Mouse (Mus musculus): Measurements from ENCODE around the gene F2rl2. TPM values are rescaled to one million over a fixed set of nuclear protein-coding genes. Genes with fewer than 3 reads are reported as not detected.
A peak's percentile ranks its signal among the peaks of the same experiment; 100 is the strongest.

Gene F2rl2
- polyA plus RNA-seq, 1 experiment from 2014 or later, result 1.9 TPM

DNA sequence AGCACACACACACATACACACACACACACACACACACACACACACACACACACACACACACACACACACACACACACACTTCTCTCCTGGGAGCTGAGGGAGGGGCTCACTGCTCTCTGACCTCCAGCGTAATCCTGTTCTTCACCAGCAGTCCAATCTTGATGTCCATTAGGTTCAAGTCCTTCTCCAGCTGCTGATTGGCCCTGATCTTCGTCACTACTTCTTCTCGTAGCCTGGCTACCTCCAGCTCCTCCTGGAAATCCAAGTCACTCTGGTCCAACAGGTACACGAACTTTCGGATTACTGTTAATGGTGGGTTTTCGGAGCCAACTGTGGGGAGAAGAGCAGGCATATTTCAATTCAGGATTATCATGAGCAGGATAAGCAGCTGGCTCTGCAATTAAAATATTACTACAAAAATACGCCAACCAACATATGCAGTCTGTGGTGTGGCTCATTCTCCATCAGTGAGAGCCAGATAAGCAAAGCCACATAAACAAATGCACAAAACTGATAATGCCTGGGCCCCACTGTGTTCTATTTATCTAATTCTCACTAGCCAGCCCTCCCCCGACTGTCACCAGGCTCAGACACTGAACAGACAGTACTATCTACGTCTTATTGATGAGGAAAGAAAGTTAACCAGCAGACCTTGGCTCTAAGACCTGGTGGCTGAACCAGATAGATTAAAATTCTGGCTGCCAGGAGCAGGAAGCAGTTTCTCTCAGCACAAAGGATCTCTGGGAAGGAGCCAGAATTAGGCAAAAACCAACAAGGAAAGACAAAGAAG, 25.4 kb upstream of the F2rl2 start:
- H3K9ac ChIP-seq (replicated peaks), result no peak overlapping the region
- H3K9me3 ChIP-seq (replicated peaks), result no peaks in the 10 kb centered on the region
- H3K4me3 ChIP-seq (replicated peaks), result no peak overlapping the region
- H3K27me3 ChIP-seq (replicated peaks), result no peaks in the 10 kb centered on the region
- 88% methylated on average over 9 of the region's 9 CpGs for WGBS
- no peaks in the 10 kb centered on the region for H3K36me3 ChIP-seq
- H3K4me1 ChIP-seq, result no peaks in the 10 kb centered on the region
- no peak overlapping the region for H3K27ac ChIP-seq (replicated peaks)
- no peak for ATAC-seq (ENCODE audit: low FRiP score)
- no peak overlapping the region for H3K4me2 ChIP-seq

DNA sequence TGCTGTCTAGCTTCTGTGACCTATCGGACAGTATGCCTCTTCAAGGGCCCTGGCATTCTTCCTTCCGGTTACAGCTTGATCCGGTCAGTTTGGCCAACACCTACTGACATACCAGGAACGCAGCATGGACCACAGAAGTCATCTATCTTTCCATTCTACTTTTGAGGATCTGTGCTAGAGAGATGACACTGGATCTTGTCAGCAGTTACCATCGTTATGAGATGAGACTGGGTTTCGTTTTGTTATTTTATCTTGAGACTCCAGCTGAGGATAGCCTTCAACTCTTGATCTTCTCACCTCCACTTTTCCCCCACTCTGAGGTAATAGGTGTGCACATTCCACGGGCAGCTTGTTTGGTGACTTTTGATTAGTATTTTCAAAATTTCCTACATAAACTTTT, 24.3 kb upstream of the F2rl2 start:
- ATAC-seq (ENCODE audit: low FRiP score), result no peak

DNA sequence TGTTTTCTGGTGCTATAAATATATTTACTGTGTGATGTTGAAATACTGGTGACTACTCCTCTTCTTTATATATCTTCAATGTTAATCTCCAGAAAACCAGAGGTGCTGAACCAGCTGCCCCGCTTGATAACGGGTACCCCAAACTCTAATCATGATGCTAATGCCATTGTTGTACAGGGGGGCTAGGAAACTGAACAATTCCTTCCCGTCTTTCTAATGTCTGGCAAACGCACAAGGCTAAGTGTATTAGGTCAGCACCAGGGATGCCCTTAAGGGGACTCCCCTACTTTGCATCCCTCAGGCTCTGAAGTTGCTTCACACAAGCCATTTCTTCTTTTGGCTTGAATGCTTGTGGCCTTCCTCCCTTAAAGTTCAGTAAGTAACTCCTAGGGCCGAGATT, 17.6 kb upstream of the F2rl2 start:
- H3K4me2 ChIP-seq, result no peak overlapping the region
- 90% methylated on average over 5 of the region's 5 CpGs for WGBS
- H3K9me3 ChIP-seq (replicated peaks), result no peaks in the 10 kb centered on the region
- no peaks in the 10 kb centered on the region for H3K27me3 ChIP-seq (replicated peaks)
- H3K4me1 ChIP-seq, result no peaks in the 10 kb centered on the region
- ATAC-seq (ENCODE audit: low FRiP score), result no peak
- H3K4me3 ChIP-seq (replicated peaks), result no peak overlapping the region
- H3K9ac ChIP-seq (replicated peaks), result no peak overlapping the region
- H3K36me3 ChIP-seq, result no peaks in the 10 kb centered on the region
- no peak overlapping the region for H3K27ac ChIP-seq (replicated peaks)

More for the DNA sequence above, 24.3 kb upstream of the F2rl2 start:
- H3K27ac ChIP-seq (replicated peaks), result no peak overlapping the region
- no peaks in the 10 kb centered on the region for H3K27me3 ChIP-seq (replicated peaks)
- no peaks in the 10 kb centered on the region for H3K9me3 ChIP-seq (replicated peaks)
- no peak overlapping the region for H3K9ac ChIP-seq (replicated peaks)
- no peaks in the 10 kb centered on the region for H3K36me3 ChIP-seq
- no peak overlapping the region for H3K4me2 ChIP-seq
- H3K4me3 ChIP-seq (replicated peaks), result no peak overlapping the region
- WGBS, result 94% methylated on average over 7 of the region's 7 CpGs
- H3K4me1 ChIP-seq, result no peaks in the 10 kb centered on the region

DNA sequence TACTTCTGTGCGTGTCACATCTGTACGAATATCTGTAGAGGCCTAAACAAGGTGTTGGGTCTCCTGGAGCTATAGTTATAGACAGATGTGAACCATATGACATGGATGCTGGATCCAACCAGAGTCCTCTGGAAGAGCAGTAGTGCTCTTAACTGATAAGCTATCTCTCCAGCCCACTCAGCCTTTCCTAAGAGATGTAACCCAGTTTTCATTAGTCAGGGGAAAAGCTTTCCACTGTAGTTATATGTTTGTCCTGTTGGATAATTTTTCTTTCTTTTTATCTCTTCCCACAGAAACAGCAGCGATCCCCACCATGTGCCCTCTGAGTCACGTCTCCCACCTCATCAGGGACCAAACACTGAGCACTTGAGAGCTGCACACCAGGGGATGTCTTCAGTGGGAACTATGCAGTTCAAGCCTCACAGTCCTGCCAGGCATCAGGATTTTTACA, 17.1 kb upstream of the F2rl2 start:
- Histone ChIP-seq H3K9ac (replicated peaks) (no peak overlapping the region), H3K4me2 (no peak overlapping the region), H3K4me3 (replicated peaks) (no peak overlapping the region), H3K9me3 (replicated peaks) (no peaks in the 10 kb centered on the region), H3K27ac (replicated peaks) (no peak overlapping the region), H3K27me3 (replicated peaks) (no peaks in the 10 kb centered on the region), H3K36me3 (no peaks in the 10 kb centered on the region), H3K4me1 (no peaks in the 10 kb centered on the region)
- no peak for ATAC-seq (ENCODE audit: low FRiP score)
- 90% methylated on average over 4 of the region's 4 CpGs for WGBS

DNA sequence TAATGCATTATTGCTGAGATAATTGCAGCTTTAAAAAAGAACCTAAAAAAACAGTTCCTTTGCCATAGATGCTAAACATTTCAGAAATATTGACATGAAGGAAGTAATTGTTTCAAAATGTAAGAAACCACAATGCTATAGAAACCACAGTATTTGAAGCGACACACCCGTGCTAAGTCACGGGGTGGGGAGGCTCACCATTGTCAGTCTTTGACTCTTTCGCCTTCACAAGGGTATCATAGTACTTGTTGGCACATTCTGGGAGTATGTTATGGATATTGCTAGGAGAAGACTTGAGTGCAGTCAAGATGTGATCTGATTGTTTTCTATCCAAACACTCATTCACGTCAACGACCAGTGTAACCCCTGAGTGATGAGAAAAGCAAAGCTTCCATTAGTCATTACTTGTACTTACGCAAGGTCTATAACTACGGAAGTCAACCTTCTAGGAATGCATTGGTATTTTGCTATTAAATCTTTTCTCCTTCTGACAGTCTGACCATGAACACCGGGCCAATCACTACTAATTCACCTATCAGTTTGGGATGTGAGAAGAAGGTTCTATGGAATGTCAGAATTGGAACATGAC, 11.9 kb upstream of the F2rl2 start:
- Histone ChIP-seq H3K4me3 (replicated peaks) (no peak overlapping the region), H3K4me2 (no peak overlapping the region), H3K9ac (replicated peaks) (no peak overlapping the region), H3K36me3 (no peaks in the 10 kb centered on the region), H3K27ac (replicated peaks) (no peak overlapping the region), H3K27me3 (replicated peaks) (no peaks in the 10 kb centered on the region), H3K4me1 (no peaks in the 10 kb centered on the region), H3K9me3 (replicated peaks) (no peaks in the 10 kb centered on the region)
- 94% methylated on average over 9 of the region's 9 CpGs for WGBS
- no peak for ATAC-seq (ENCODE audit: low FRiP score)

GRCm38 (mm10) chr13:95685736-95686135, 10.9 kb upstream of the F2rl2 start:
- no peak for ATAC-seq (ENCODE audit: low FRiP score)
- H3K27ac ChIP-seq (replicated peaks), result no peak overlapping the region
- 87% methylated on average over 5 of the region's 5 CpGs for WGBS
- no peaks in the 10 kb centered on the region for H3K36me3 ChIP-seq
- no peaks in the 10 kb centered on the region for H3K4me1 ChIP-seq
- H3K9me3 ChIP-seq (replicated peaks), result no peaks in the 10 kb centered on the region
- no peaks in the 10 kb centered on the region for H3K27me3 ChIP-seq (replicated peaks)
- no peak overlapping the region for H3K4me3 ChIP-seq (replicated peaks)
- no peak overlapping the region for H3K4me2 ChIP-seq
- no peak overlapping the region for H3K9ac ChIP-seq (replicated peaks)

GRCm38 (mm10) chr13:95688576-95688975, 8.1 kb upstream of the F2rl2 start:
- Histone ChIP-seq H3K27ac (replicated peaks) (no peak overlapping the region), H3K9ac (replicated peaks) (no peak overlapping the region), H3K27me3 (replicated peaks) (no peaks in the 10 kb centered on the region), H3K9me3 (replicated peaks) (no peaks in the 10 kb centered on the region), H3K4me1 (0 out of 2 replicates have a peak, but pooled peaks cover 5% of the 10 kb centered on the region), H3K4me3 (replicated peaks) (no peak overlapping the region), H3K4me2 (no peak overlapping the region), H3K36me3 (no peaks in the 10 kb centered on the region)
- no peak for ATAC-seq (ENCODE audit: low FRiP score)
- 88% methylated on average over 1 of the region's 1 CpGs for WGBS

GRCm38 (mm10) chr13:95692201-95692600, 4.5 kb upstream of the F2rl2 start:
- Histone ChIP-seq H3K9ac (replicated peaks) (no peak overlapping the region), H3K4me2 (no peak overlapping the region), H3K9me3 (replicated peaks) (no peaks in the 10 kb centered on the region), H3K27ac (replicated peaks) (peak overlapping the region; percentile 49; the same call in 1 of the 2 replicates), H3K4me3 (replicated peaks) (no peak overlapping the region), H3K36me3 (no peaks in the 10 kb centered on the region), H3K27me3 (replicated peaks) (no peaks in the 10 kb centered on the region), H3K4me1 (peaks cover 12% of the 10 kb centered on the region; the same call in 1 of the 2 replicates)
- WGBS, result 43% methylated on average over 8 of the region's 8 CpGs
- peak; percentile 50; the same call in 1 of the 2 replicates for ATAC-seq (ENCODE audit: low FRiP score)

DNA sequence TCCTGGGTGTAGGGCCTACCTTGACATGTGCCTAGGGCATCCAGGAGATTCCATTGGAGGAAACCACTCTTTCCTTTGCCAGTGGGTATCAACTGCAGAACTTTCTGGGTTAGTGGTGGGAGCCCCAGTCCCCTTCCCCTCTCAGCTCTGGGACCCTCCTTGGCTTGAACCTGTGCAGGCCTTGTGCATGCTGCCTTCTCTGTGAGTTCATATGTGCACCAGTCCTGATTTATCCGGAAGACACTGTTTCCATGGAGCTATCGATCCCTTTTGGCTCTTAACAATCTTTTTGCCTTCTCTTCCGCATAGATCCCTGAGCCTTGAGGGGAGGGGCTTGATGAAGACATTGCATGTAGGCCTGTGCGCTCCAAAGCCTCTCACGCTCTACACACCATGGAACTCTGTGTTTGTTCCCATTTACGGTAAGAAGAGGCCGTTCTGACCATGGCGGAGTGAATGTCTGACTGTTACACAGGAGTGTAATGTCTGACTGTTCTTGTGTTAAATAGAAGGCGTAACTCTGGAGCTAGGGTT, 466 bp upstream of the F2rl2 start:
- WGBS, result 61% methylated on average over 9 of the region's 9 CpGs
- peak overlapping the region; percentile 58; the same call in 1 of the 2 replicates for H3K27ac ChIP-seq (replicated peaks)
- ATAC-seq (ENCODE audit: low FRiP score), result peak; percentile 57; the same call in 1 of the 2 replicates

GRCm38 (mm10) chr13:95697874-95698273, 1.2 kb downstream of the F2rl2 start:
- no peaks in the 10 kb centered on the region for H3K9me3 ChIP-seq (replicated peaks)
- no peak overlapping the region for H3K4me2 ChIP-seq
- H3K4me3 ChIP-seq (replicated peaks), result no peak overlapping the region
- no peaks in the 10 kb centered on the region for H3K27me3 ChIP-seq (replicated peaks)
- no peak overlapping the region for H3K27ac ChIP-seq (replicated peaks)
- no peak overlapping the region for H3K9ac ChIP-seq (replicated peaks)
- no peak for ATAC-seq (ENCODE audit: low FRiP score)
- WGBS, result 19% methylated on average over 6 of the region's 6 CpGs
- H3K4me1 ChIP-seq, result peaks cover 13% of the 10 kb centered on the region; the same call in 1 of the 2 replicates
- H3K36me3 ChIP-seq, result no peaks in the 10 kb centered on the region

More for the DNA sequence above, 466 bp upstream of the F2rl2 start:
- H3K9me3 ChIP-seq (replicated peaks), result no peaks in the 10 kb centered on the region
- no peak overlapping the region for H3K4me2 ChIP-seq
- H3K9ac ChIP-seq (replicated peaks), result no peak overlapping the region
- peaks cover 18% of the 10 kb centered on the region; the same call in 1 of the 2 replicates for H3K4me1 ChIP-seq
- H3K36me3 ChIP-seq, result no peaks in the 10 kb centered on the region
- H3K27me3 ChIP-seq (replicated peaks), result no peaks in the 10 kb centered on the region
- no peak overlapping the region for H3K4me3 ChIP-seq (replicated peaks)

DNA sequence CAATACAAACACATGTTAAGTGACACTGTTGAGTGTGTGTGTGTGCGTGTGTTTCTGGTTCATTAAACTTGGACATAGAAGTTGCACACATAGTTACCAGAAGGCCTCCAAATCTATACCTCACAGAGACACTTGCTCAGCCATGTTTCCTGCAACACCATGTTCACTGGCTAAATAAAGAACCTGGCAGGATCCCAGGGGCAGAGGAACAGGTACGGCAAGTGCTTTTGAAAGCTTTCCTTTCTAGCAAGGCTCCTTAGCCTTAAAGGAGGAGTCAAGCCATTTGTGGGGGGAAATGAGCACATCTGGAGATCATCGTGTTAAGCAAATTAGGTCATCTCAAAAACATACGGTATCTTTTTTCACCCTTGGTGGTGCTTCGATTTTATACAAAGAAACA, 6.7 kb downstream of the F2rl2 start:
- H3K27me3 ChIP-seq (replicated peaks), result no peaks in the 10 kb centered on the region
- no peak overlapping the region for H3K9ac ChIP-seq (replicated peaks)
- H3K4me3 ChIP-seq (replicated peaks), result no peak overlapping the region
- WGBS, result 81% methylated on average over 5 of the region's 5 CpGs
- no peak for ATAC-seq (ENCODE audit: low FRiP score)
- H3K27ac ChIP-seq (replicated peaks), result no peak overlapping the region
- H3K9me3 ChIP-seq (replicated peaks), result no peaks in the 10 kb centered on the region
- no peaks in the 10 kb centered on the region for H3K36me3 ChIP-seq
- no peaks in the 10 kb centered on the region for H3K4me1 ChIP-seq
- no peak overlapping the region for H3K4me2 ChIP-seq

DNA sequence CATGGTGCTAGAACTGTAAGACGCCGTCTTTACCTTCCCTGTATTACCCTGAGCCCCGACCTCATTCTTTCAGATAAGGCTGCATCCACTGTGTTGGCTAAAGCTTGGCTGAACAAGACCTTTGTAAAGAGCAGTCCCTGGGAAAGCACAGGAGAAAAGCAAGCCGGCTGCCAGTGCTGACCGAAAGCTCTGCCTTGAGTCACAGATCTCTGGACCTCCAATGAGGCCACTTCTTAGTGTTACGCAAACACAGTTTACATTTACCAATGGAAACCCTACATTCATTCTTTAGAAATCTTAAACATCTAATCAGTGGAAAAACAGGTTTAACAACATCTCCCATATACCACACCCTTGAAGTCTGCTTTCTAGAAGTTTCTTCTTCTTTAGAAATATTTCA, 8.9 kb downstream of the F2rl2 start:
- Histone ChIP-seq H3K9ac (replicated peaks) (no peak overlapping the region), H3K9me3 (replicated peaks) (no peaks in the 10 kb centered on the region), H3K36me3 (no peaks in the 10 kb centered on the region), H3K27me3 (replicated peaks) (no peaks in the 10 kb centered on the region), H3K4me1 (no peaks in the 10 kb centered on the region), H3K4me3 (replicated peaks) (no peak overlapping the region), H3K4me2 (no peak overlapping the region), H3K27ac (replicated peaks) (no peak overlapping the region)
- WGBS, result 94% methylated on average over 6 of the region's 6 CpGs
- no peak for ATAC-seq (ENCODE audit: low FRiP score)

Measured in neural tube, embryonic 15.5 days (tissue).